Mouse (Mus musculus) lung, postnatal 0 days (tissue): ENCODE data around the gene Pde4a.

Experiments used
- CTCF ChIP-seq: IDR thresholded peaks from 2 replicates; pipeline ENCODE4 v1.5.1; 2016; ENCODE audit warnings: antibody characterized with exemption, mild to moderate bottlenecking
- EP300 ChIP-seq: IDR thresholded peaks from 2 replicates; pipeline ENCODE4 v1.6.1; 2016; ENCODE audit warnings: antibody characterized with exemption, mild to moderate bottlenecking, control low read depth

DNA sequence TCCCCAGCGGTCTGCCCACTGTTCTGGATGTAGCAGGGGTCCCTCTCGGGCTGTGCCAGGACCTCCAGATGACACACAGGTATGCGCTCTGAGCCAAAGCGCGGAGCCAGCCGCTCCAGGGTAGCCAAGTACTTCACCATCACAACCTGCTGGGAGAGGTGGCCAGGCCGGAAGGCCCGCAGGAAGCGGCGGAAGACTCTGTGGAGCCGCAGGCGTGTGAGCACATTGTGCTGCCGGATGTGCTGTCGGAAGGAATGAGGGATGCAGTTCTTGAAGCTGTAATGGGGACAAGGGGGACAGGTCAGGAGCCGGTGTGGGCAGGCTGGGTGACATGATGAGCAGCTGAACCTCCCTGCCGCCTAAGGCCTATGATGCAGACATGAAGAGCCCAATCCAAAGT is 44.0 kb upstream of the Pde4a start:
- no peak for TF ChIP-seq EP300
- no peak for TF ChIP-seq CTCF
